Mouse (Mus musculus) lung, adult 2 months (tissue): ENCODE data around the gene Zpbp. TPM values are rescaled to one million over a fixed set of nuclear protein-coding genes. Genes with fewer than 3 reads are reported as not detected.

Experiments
- DNase-seq: peaks from one replicate; pipeline ENCODE4 v3.0.0; 2022
- H3K4me1 ChIP-seq: fragments of 200-500 bp; 2 replicates; pipeline ENCODE4 v1.6.1; 2011; ENCODE audit warnings: low read length; ENCODE audit not compliant: control insufficient read depth, insufficient read depth
- H3K4me3 ChIP-seq: fragments of 200-500 bp; replicated peaks from 2 replicates; pipeline ENCODE3; 2011; ENCODE audit warnings: low read depth, mild to moderate bottlenecking, control low read depth, low read length; ENCODE audit errors: extremely low read depth
- CTCF ChIP-seq: fragments of 200-500 bp; IDR thresholded peaks from 2 replicates; pipeline ENCODE4 v1.5.1; 2011; ENCODE audit warnings: mild to moderate bottlenecking, low read length, control low read depth; ENCODE audit not compliant: insufficient read depth
- POLR2A ChIP-seq: fragments of 200-500 bp; IDR thresholded peaks from 2 replicates; pipeline ENCODE4 v1.6.1; 2011; ENCODE audit warnings: low read depth, mild to moderate bottlenecking, control low read depth, low read length, borderline replicate concordance; ENCODE audit errors: extremely low read depth
- WGBS: fragments of 180-500 bp; shearing (Covaris S2); methylation state at CpG from one replicate; pipeline ENCODE4 v1.1.7; 2018; 5-methylcytosine and 5-hydroxymethylcytosine counted together
- polyA plus RNA-seq: library from polyadenylated mRNA; depleted of rRNA; stranded (reverse); fragments of >200 nt; gene quantifications from 2 replicates; pipeline ENCODE4 v1.2.3, GENCODE M21; 2012; rRNA removed

Gene Zpbp
- 0.06 and 0.16 TPM in 2 replicates for polyA plus RNA-seq

- TF ChIP-seq CTCF (peak; percentile 32; the same call in 1 of the 2 replicates), POLR2A (peak; percentile 39; the same call in 1 of the 2 replicates)
- DNase-seq = peak; percentile 80
- 3% methylated on average over 66 of the region's 66 CpGs for WGBS
These were observed at the start of gene Zpbp, which contains the start of gene Spata48 for GRCm38 (mm10) chr11:11461635-11462560. Zpbp (minus strand) TSS chr11:11462408. Spata48 (plus strand) TSS chr11:11462094.

GRCm38 (mm10) chr11:11509413-11509812 lies 47.2 kb upstream of the Zpbp start:
- DNase-seq = no peak
- Histone ChIP-seq H3K4me1 (no peaks in the 10 kb centered on the region), H3K4me3 (no peak overlapping the region)
- 64% methylated on average over 2 of the region's 2 CpGs for WGBS
- TF ChIP-seq POLR2A (no peak), CTCF (no peak)

More at GRCm38 (mm10) chr11:11461635-11462560, at the start of gene Zpbp, which contains the start of gene Spata48:
- Histone ChIP-seq H3K4me1 (no peaks in the 10 kb centered on the region), H3K4me3 (peak within 1 kb of the TSS; percentile 37)

- no peak for DNase-seq
- 61% methylated on average over 2 of the region's 2 CpGs for WGBS
- Histone ChIP-seq H3K4me1 (no peaks in the 10 kb centered on the region), H3K4me3 (no peak overlapping the region)
- TF ChIP-seq CTCF (no peak), POLR2A (no peak)
These were observed 44.0 kb upstream of the Zpbp start for GRCm38 (mm10) chr11:11506187-11506586.

- no peak for DNase-seq
- 24% methylated on average over 10 of the region's 10 CpGs for WGBS
- Histone ChIP-seq H3K4me1 (no peaks in the 10 kb centered on the region), H3K4me3 (no peak overlapping the region)
- TF ChIP-seq POLR2A (no peak), CTCF (no peak)
These were observed 37.7 kb upstream of the Zpbp start for GRCm38 (mm10) chr11:11499944-11500343.

GRCm38 (mm10) chr11:11495697-11496096 lies 33.5 kb upstream of the Zpbp start:
- DNase-seq = no peak
- WGBS = 85% methylated on average over 2 of the region's 2 CpGs
- no peak overlapping the region for H3K4me3 ChIP-seq
- no peak for TF ChIP-seq CTCF
- no peak for TF ChIP-seq POLR2A
- H3K4me1 ChIP-seq = no peaks in the 10 kb centered on the region

- no peak overlapping the region for H3K4me3 ChIP-seq
- TF ChIP-seq CTCF = no peak
- 79% methylated on average over 5 of the region's 5 CpGs for WGBS
- DNase-seq = no peak
- no peaks in the 10 kb centered on the region for H3K4me1 ChIP-seq
These were observed 29.8 kb upstream of the Zpbp start for GRCm38 (mm10) chr11:11492044-11492443.

GRCm38 (mm10) chr11:11484378-11484777 lies 22.2 kb upstream of the Zpbp start:
- 45% methylated on average over 8 of the region's 8 CpGs for WGBS
- H3K4me1 ChIP-seq = no peaks in the 10 kb centered on the region
- no peak for DNase-seq
- TF ChIP-seq CTCF (no peak), POLR2A (no peak)
- H3K4me3 ChIP-seq = no peak overlapping the region

GRCm38 (mm10) chr11:11468924-11469323 lies 6.7 kb upstream of the Zpbp start:
- no peak for DNase-seq
- no peak overlapping the region for H3K4me3 ChIP-seq
- TF ChIP-seq CTCF (no peak), POLR2A (no peak)
- H3K4me1 ChIP-seq = no peaks in the 10 kb centered on the region

- Histone ChIP-seq H3K4me1 (no peaks in the 10 kb centered on the region), H3K4me3 (peak overlapping the region; percentile 37)
- TF ChIP-seq CTCF (no peak), POLR2A (no peak)
- no peak for DNase-seq
- WGBS = 75% methylated on average over 5 of the region's 5 CpGs
These were observed 318 bp upstream of the Zpbp start for GRCm38 (mm10) chr11:11462561-11462890.

- Histone ChIP-seq H3K4me3 (no peak overlapping the region), H3K4me1 (no peaks in the 10 kb centered on the region)
- DNase-seq = no peak
- TF ChIP-seq POLR2A = no peak
- no peak for TF ChIP-seq CTCF
- WGBS = 28% methylated on average over 2 of the region's 2 CpGs
These were observed 7.2 kb downstream of the Zpbp start for GRCm38 (mm10) chr11:11455037-11455436.
